Mouse (Mus musculus) cortical plate, adult 2 months (tissue): ENCODE measurements around the gene Letmd1.

Experiments used
- CTCF ChIP-seq: fragments of 200-500 bp; IDR thresholded peaks from 2 replicates; pipeline ENCODE4 v1.5.1; 2011; ENCODE audit warnings: mild to moderate bottlenecking, control low read depth, low read length; ENCODE audit not compliant: insufficient read depth; ENCODE audit errors: extremely low read depth
- POLR2A ChIP-seq: fragments of 200-500 bp; IDR thresholded peaks from 2 replicates; pipeline ENCODE4 v1.6.1; 2011; ENCODE audit warnings: mild to moderate bottlenecking, low read length, control low read depth; ENCODE audit not compliant: insufficient read depth; ENCODE audit errors: extremely low read depth

DNA sequence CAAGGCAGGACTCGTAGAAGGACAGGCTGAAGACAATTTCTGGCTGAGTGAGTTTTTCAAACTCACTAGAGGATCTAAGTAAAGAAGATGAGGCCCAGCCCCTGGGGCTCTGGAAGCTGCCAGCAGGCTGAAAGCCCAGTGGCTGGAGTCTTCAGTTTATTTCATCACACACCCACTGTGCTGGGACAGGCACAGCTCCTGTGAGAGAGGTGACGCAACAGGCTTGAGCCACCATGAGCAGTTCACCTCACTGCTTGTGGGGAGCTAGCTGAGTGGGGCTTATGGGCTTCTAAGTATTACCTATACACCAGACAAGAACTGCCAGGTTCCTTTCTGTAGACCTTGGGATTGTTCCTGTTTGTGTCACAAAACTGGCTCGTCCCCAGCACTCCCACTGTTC lies 16.8 kb downstream of the Letmd1 start:
- no peak for TF ChIP-seq CTCF
- TF ChIP-seq POLR2A: no peak
